Comparison of ENCODE assay signal across 1 mouse cellular context in the genomic region with DNA sequence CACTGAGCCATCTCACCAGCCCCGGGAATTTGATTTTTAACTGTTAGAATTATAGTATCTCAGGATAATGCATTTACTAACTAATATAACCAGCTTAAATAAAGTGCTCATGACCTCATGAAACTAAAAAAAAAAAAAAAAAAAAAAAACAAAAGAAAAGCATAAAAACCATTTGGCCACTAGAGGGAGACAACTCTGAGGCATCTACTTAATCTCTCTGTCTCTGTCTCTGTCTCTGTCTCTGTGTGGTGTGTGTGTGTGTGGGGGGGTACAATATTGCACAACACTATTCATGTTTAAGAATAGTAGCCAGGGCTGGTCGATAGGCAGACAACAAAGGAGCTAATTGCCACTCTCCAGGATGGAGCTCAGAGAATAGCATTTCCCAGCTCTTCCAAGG.
TF ChIP-seq lines count a peak whose summit lies in the region.

No protein-coding gene starts in this region.

TF ChIP-seq in CH12.LX, 34 proteins besides CTCF, POLR2A, EP300 and RAD21 (continued from another document):
- peak; percentile 43; the same call in 1 of the 2 replicates for TF ChIP-seq SMC3 (IDR thresholded peaks at IDR 0.05; ENCODE audit: low read depth, low read length)
- TF ChIP-seq ZNF384 (IDR thresholded peaks at IDR 0.05; ENCODE audit: low read depth, low read length) = peak; percentile 98
